Mouse (Mus musculus): ENCODE measurements around the gene Arhgef15.
"Not testable (repeated sequence)": the region's sequence is repeated elsewhere in the genome, so short reads cannot be mapped to it uniquely, and the experiment has no call there.

Gene Arhgef15

GRCm38 (mm10) chr11:68965845-68966244 lies 8.6 kb upstream of the Arhgef15 start:
- in situ Hi-C loops (cut with MseI, MboI), result no loop called here

GRCm38 (mm10) chr11:68965050-68965449 lies 7.8 kb upstream of the Arhgef15 start:
- in situ Hi-C loops (cut with MseI, MboI), result no loop called here

- in situ Hi-C loops (cut with MseI, MboI), result no loop called here
These were observed 6.1 kb upstream of the Arhgef15 start for GRCm38 (mm10) chr11:68963405-68963804.

- in situ Hi-C loops (cut with MseI, MboI), result not testable (repeated sequence)
These were observed 4.9 kb upstream of the Arhgef15 start for GRCm38 (mm10) chr11:68962159-68962558.

GRCm38 (mm10) chr11:68961596-68961995 lies 4.3 kb upstream of the Arhgef15 start:
- in situ Hi-C loops (cut with MseI, MboI), result no loop called here

GRCm38 (mm10) chr11:68957971-68958370 lies 691 bp upstream of the Arhgef15 start:
- in situ Hi-C loops (cut with MseI, MboI), result no loop called here

GRCm38 (mm10) chr11:68956697-68957096 lies 583 bp downstream of the Arhgef15 start:
- in situ Hi-C loops (cut with MseI, MboI), result no loop called here

- in situ Hi-C loops (cut with MseI, MboI), result no loop called here
These were observed 1.2 kb downstream of the Arhgef15 start for GRCm38 (mm10) chr11:68956107-68956506.

- in situ Hi-C loops (cut with MseI, MboI), result no loop called here
These were observed 1.8 kb downstream of the Arhgef15 start for GRCm38 (mm10) chr11:68955473-68955872.

- in situ Hi-C loops (cut with MseI, MboI), result no loop called here
These were observed 2.9 kb downstream of the Arhgef15 start for GRCm38 (mm10) chr11:68954408-68954807.

- in situ Hi-C loops (cut with MseI, MboI), result no loop called here
These were observed 3.4 kb downstream of the Arhgef15 start for GRCm38 (mm10) chr11:68953903-68954302.

- in situ Hi-C loops (cut with MseI, MboI), result no loop called here
These were observed 9.7 kb downstream of the Arhgef15 start for GRCm38 (mm10) chr11:68947542-68947993.

- in situ Hi-C loops (cut with MseI, MboI), result no loop called here
These were observed 10.4 kb downstream of the Arhgef15 start for GRCm38 (mm10) chr11:68946806-68947440.

GRCm38 (mm10) chr11:68946001-68946400 lies 11.3 kb downstream of the Arhgef15 start:
- in situ Hi-C loops (cut with MseI, MboI), result no loop called here

- in situ Hi-C loops (cut with MseI, MboI), result no loop called here
These were observed 12.0 kb downstream of the Arhgef15 start for GRCm38 (mm10) chr11:68945245-68945644.

- in situ Hi-C loops (cut with MseI, MboI), result no loop called here
These were observed 14.5 kb downstream of the Arhgef15 start for GRCm38 (mm10) chr11:68942731-68943130.

- in situ Hi-C loops (cut with MseI, MboI), result no loop called here
These were observed 16.8 kb downstream of the Arhgef15 start for GRCm38 (mm10) chr11:68940516-68940915.

GRCm38 (mm10) chr11:68939451-68940304 lies 17.6 kb downstream of the Arhgef15 start:
- in situ Hi-C loops (cut with MseI, MboI), result no loop called here

- in situ Hi-C loops (cut with MseI, MboI), result not testable (repeated sequence)
These were observed 20.3 kb downstream of the Arhgef15 start for GRCm38 (mm10) chr11:68936951-68937350.

GRCm38 (mm10) chr11:68933885-68934507 lies 23.3 kb downstream of the Arhgef15 start:
- in situ Hi-C loops (cut with MseI, MboI), result no loop called here

GRCm38 (mm10) chr11:68929947-68930346 lies 27.3 kb downstream of the Arhgef15 start:
- in situ Hi-C loops (cut with MseI, MboI), result no loop called here

- in situ Hi-C loops (cut with MseI, MboI), result no loop called here
These were observed 30.3 kb downstream of the Arhgef15 start, which contains the start of gene Odf4 for GRCm38 (mm10) chr11:68926981-68927380. Gene Odf4 (minus strand): TSS chr11:68927081.

Measured in mouse trophoblast stem cell (cell line).